Comparison of ENCODE assay signal across 9 mouse cellular contexts in the genomic region with DNA sequence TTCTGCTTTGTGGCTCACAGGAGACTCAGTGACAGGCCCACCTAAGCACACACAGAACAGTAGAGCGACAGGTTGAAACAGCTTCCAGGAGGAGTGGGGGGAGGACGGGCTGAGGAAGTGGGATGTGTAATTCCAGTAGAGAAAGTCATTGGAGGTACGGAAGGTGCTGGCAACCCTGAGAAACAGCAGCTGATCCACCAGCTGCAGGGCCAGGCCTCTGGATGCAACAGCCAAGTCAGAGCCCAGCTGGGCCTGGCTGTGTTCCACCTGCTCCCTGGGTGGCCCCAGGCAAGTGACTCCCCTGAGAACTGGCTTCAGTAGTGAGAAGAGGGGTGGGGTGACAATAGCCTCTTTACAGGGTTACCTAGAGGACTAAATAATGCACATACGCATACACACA. TPM values are rescaled to one million over a fixed set of nuclear protein-coding genes. Genes with fewer than 3 reads are reported as not detected.
DNase-seq lines count a peak whose midpoint lies in the region; ATAC-seq and TF ChIP-seq lines count a peak whose summit lies in the region.
"Had no signal": no experiment of that assay in that cellular context is flagged by ENCODE, and none has a peak within 500 bp of the region (broad histone marks: within the 10 kb centered on the region; RNA-seq: fewer than 3 reads in every experiment).

No protein-coding gene starts in this region.

- no peak for TF ChIP-seq EP300 in heart, adult 2 months (IDR thresholded peaks at IDR 0.05; ENCODE audit: insufficient read depth, low read depth, low read length)

- no peaks in the 10 kb centered on the region for H3K27me3 ChIP-seq in cerebellum, adult 2 months (ENCODE audit: control insufficient read depth, insufficient read depth, low read length)
- H3K27me3 ChIP-seq in heart, adult 2 months (ENCODE audit: control insufficient read depth, insufficient read depth, low read length): no peaks in the 10 kb centered on the region
- H3K27me3 ChIP-seq in limb, embryonic 13.5 days: no peaks in the 10 kb centered on the region; the same call in 1 of the 2 replicates

- no peaks in the 10 kb centered on the region for H3K79me2 ChIP-seq in heart, adult 2 months (replicated peaks; ENCODE audit: control insufficient read depth, insufficient read depth, low read length)

- peak; percentile 64 for DNase-seq in lung, postnatal 10 days
- no peak for DNase-seq in lung, adult 2 months
- DNase-seq in cerebellum, adult 2 months: peak; percentile 21 to 26
- DNase-seq in heart, adult 2 months: peak; percentile 49 to 55
- no peak for DNase-seq in thymus, postnatal 4 days
- no peak for DNase-seq in embryo, embryonic 10.5 days (ENCODE audit: low spot score)

- TF ChIP-seq CTCF in lung, adult 2 months (IDR thresholded peaks at IDR 0.05; ENCODE audit: insufficient read depth, low read length): no peak
- no peak for TF ChIP-seq CTCF in cerebellum, adult 2 months (IDR thresholded peaks at IDR 0.05; ENCODE audit: borderline replicate concordance, insufficient read depth, low read depth, low read length)
- no peak for TF ChIP-seq CTCF in heart, adult 2 months (IDR thresholded peaks at IDR 0.05)

- no peak for TF ChIP-seq POLR2A in lung, adult 2 months (IDR thresholded peaks at IDR 0.05; ENCODE audit: borderline replicate concordance, extremely low read depth, low read depth, low read length)
- no peak for TF ChIP-seq POLR2A in cerebellum, adult 2 months (IDR thresholded peaks at IDR 0.05; ENCODE audit: borderline replicate concordance, insufficient read depth, low read length)
- no peak for TF ChIP-seq POLR2A in heart, adult 2 months (IDR thresholded peaks at IDR 0.05; ENCODE audit: insufficient read depth, low read depth, low read length)

- no peak overlapping the region for H3K27ac ChIP-seq in cerebellum, adult 2 months (ENCODE audit: insufficient read depth, low read length)
- H3K27ac ChIP-seq in heart, adult 2 months: no peak overlapping the region
- H3K27ac ChIP-seq in limb, embryonic 13.5 days: no peak overlapping the region; the same call in 1 of the 2 replicates

- 0 out of 2 replicates have a peak, but pooled peaks cover 3% of the 10 kb centered on the region for H3K9me3 ChIP-seq in limb, embryonic 13.5 days

- intact Hi-C loops in heart, adult 2 months (cut with DNase I): no loop called here

- H3K36me3 ChIP-seq in heart, adult 2 months (ENCODE audit: control insufficient read depth, insufficient read depth, low read length): no peaks in the 10 kb centered on the region
- H3K36me3 ChIP-seq in limb, embryonic 13.5 days: no peaks in the 10 kb centered on the region

- ATAC-seq in limb, embryonic 13.5 days (ENCODE audit: low FRiP score, low read depth): peak; percentile 73

- 70% methylated on average over 4 of the region's 4 CpGs for WGBS in lung, adult 2 months
- 40% methylated on average over 4 of the region's 4 CpGs for WGBS in cerebellum, adult 2 months
- 60% methylated on average over 4 of the region's 4 CpGs for WGBS in heart, adult 2 months
- WGBS in limb, embryonic 13.5 days: 43% methylated on average over 4 of the region's 4 CpGs

- no peak overlapping the region for H3K9ac ChIP-seq in heart, adult 2 months (ENCODE audit: low read depth, low read length)
- no peak overlapping the region for H3K9ac ChIP-seq in limb, embryonic 13.5 days

- H3K4me3 ChIP-seq in lung, adult 2 months (replicated peaks; ENCODE audit: extremely low read depth, low read depth, low read length): no peak overlapping the region
- no peak overlapping the region for H3K4me3 ChIP-seq in cerebellum, adult 2 months (replicated peaks; ENCODE audit: insufficient read depth, low read depth, low read length)
- H3K4me3 ChIP-seq in heart, adult 2 months: no peak overlapping the region
- H3K4me3 ChIP-seq in limb, embryonic 13.5 days: no peak overlapping the region

- no peak overlapping the region for H3K4me2 ChIP-seq in limb, embryonic 13.5 days (replicated peaks)

- H3K4me1 ChIP-seq in lung, adult 2 months (ENCODE audit: control insufficient read depth, insufficient read depth, low read length): no peaks in the 10 kb centered on the region
- H3K4me1 ChIP-seq in cerebellum, adult 2 months (ENCODE audit: control insufficient read depth, insufficient read depth, low read length): no peaks in the 10 kb centered on the region
- H3K4me1 ChIP-seq in heart, adult 2 months (ENCODE audit: control insufficient read depth, insufficient read depth, low read length): no peaks in the 10 kb centered on the region
- H3K4me1 ChIP-seq in limb, embryonic 13.5 days: peaks cover 19% of the 10 kb centered on the region

RNA-seq across cellular contexts. Expression of a gene that starts 27.8 kb away (rescaled TPM):
- polyA plus RNA-seq in lung, adult 2 months (2012; rRNA removed): 5.2 and 15.0 TPM in 2 replicates
- 91.0 and 102 TPM in 2 replicates for polyA plus RNA-seq in cerebellum, adult 2 months (2012; rRNA removed)
- total RNA-seq in heart, adult 2 months (2021): not detected
- polyA plus RNA-seq in heart, adult 2 months (2012; rRNA removed): not detected in 2 replicates
- 37.2 and 42.0 TPM in 2 replicates for polyA plus RNA-seq in limb, embryonic 13.5 days (2015; fragmentation: Nextera tagmentation; extraction: Ambion mirVana)

RNA-seq across cellular contexts. Expression of a gene that starts 45.5 kb away (rescaled TPM):
- polyA plus RNA-seq in lung, adult 2 months (2012; rRNA removed): not detected in 2 replicates
- 0.41 and 0.51 TPM in 2 replicates for polyA plus RNA-seq in cerebellum, adult 2 months (2012; rRNA removed)
- not detected for total RNA-seq in heart, adult 2 months (2021)
- polyA plus RNA-seq in heart, adult 2 months (2012; rRNA removed): not detected in 2 replicates
- not detected in 2 replicates for polyA plus RNA-seq in limb, embryonic 13.5 days (2015; fragmentation: Nextera tagmentation; extraction: Ambion mirVana)
- polyA plus RNA-seq: gonadal fat pad, adult 2 months; lung, embryonic 16.5 days had no signal

RNA-seq across cellular contexts. Expression of a gene that starts 56.7 kb away (rescaled TPM):
- polyA plus RNA-seq in lung, adult 2 months (2012; rRNA removed): 1.7 and 18.7 TPM in 2 replicates
- polyA plus RNA-seq in cerebellum, adult 2 months (2012; rRNA removed): 5.6 and 7.5 TPM in 2 replicates
- not detected for total RNA-seq in heart, adult 2 months (2021)
- polyA plus RNA-seq in heart, adult 2 months (2012; rRNA removed): 0.18 and 0.20 TPM in 2 replicates
- polyA plus RNA-seq in limb, embryonic 13.5 days (2015; fragmentation: Nextera tagmentation; extraction: Ambion mirVana): 80.7 and 92.7 TPM in 2 replicates

Comparison
In these comparisons a context has a peak if more than half of its experiments do, and no peak if none do; other contexts are left out.
1. DNase-seq: peak in lung, postnatal 10 days (single experiment), cerebellum, adult 2 months (2 of 2) and heart, adult 2 months (2 of 2); none in lung, adult 2 months (single experiment), thymus, postnatal 4 days (single experiment) and embryo, embryonic 10.5 days (single experiment).